Mouse (Mus musculus): ENCODE results near the gene Nepn.

Gene Nepn

GRCm38 (mm10) chr10:52405160-52405559 is 16.4 kb downstream of the Nepn start:
- no peak for DNase-seq (ENCODE audit: low spot score in 2 of 2)

GRCm38 (mm10) chr10:52407526-52407925 is 18.8 kb downstream of the Nepn start:
- DNase-seq (ENCODE audit: low spot score in 2 of 2): no peak

GRCm38 (mm10) chr10:52415020-52415419 is 26.2 kb downstream of the Nepn start:
- DNase-seq (ENCODE audit: low spot score in 2 of 2): no peak

DNA sequence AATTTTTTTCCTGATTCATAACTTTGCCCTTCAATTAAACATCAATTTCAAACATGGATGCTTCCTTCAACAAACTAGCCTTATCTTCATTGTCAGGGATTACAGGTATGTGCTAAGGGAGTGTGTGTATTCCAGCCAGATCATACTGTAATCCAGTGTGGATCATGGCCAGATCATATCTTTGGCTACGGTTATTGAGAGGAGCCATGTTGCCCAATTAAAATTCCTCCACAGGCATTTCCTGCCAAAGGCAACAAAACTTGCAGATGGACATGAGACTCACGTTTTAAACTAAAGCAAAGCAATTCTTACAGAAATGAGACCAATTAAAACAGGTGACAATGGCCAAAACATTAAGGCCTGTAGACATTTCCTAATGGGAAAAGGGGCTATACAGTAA is 27.7 kb downstream of the Nepn start:
- no peak for DNase-seq (ENCODE audit: low spot score in 2 of 2)

- DNase-seq (ENCODE audit: low spot score in 2 of 2): peak; percentile 96 to 97
Measured at GRCm38 (mm10) chr10:52417299-52417997, 28.7 kb downstream of the Nepn start, which contains the start of gene Nus1. TSS of gene Nus1 (plus strand) at chr10:52417547.

GRCm38 (mm10) chr10:52417998-52418860 is 29.5 kb downstream of the Nepn start:
- DNase-seq (ENCODE audit: low spot score in 2 of 2): peak in 1 of 2 experiments; percentile 12

DNA sequence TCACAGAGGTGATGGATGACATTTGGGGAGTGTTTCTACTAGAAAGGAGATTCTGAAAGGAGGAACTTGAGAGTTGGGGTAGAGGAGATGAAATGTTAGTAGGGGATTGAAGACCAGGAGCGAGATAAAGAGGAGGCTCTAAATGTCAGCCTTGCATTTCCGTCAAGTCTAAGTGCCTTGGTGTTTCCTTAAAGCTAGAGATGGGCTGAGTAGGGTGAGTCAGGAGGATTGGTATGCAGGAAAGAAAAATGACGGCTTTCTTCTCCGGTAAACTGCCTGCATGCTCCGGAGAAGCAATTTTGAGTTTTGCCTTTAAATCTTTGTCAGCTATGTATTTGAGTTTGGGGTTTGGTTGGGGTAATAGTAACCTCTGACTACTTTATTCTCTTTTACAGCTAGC is 30.2 kb downstream of the Nepn start:
- DNase-seq (ENCODE audit: low spot score in 2 of 2): no peak

DNA sequence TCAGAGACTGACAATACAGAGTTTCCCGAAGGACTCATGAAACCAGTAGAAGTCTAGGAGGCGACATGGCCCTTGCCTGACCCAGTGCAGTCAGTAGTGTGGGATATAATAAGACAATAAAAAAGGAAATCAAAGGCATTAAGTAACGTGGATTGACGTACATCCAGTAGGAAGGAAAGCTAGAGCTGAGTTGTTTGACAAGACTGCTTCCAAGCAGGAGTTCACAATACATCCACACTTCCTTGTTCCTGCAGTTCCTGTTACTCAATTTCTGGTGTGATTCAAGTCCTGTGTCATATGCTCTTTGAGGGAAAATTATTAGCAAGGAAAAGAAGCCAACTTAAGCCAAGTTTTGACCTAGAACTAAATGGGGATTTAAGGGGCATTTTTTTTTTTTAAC is 30.6 kb downstream of the Nepn start:
- no peak for DNase-seq (ENCODE audit: low spot score in 2 of 2)

DNA sequence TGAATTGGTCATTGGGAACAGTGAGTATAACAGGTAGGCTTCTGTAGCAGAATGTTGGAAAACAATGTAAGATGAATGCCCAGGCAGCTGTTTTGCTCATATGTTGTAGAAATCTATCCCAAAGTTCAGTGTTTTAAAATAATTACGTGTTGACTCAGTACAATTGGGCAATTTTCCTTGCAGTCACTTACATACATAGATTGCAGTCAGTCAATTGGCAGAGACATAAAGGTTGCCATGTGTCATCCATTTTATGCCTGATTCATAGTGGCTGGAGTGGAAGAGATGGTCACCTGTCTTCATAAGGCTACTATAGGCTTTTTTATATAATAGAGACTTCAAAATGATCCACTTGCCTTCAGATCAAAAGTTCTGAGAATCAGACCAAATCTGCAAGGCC is 31.8 kb downstream of the Nepn start:
- no peak for DNase-seq (ENCODE audit: low spot score in 2 of 2)

- DNase-seq (ENCODE audit: low spot score in 2 of 2): no peak
Measured at GRCm38 (mm10) chr10:52421716-52422115, 32.9 kb downstream of the Nepn start.

DNA sequence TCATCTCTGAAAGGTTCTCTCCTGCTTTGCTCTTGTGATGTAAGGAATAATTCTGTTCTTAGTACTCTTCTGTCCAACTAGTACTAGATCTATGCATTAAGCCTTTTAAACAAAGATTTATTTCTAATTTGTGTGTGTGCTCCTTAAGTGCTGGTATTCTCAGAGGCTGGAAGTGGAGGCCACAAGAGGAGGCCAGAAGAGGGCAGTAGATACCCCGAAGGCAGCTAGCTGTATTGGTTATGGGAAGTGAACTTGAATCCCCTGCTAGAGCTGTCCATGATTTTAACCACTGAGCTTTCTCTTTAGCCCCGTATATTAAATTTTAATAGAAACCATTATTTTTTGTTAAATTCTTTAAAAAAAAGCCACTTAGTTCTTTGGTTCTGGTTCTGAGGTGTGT is 34.3 kb downstream of the Nepn start:
- DNase-seq (ENCODE audit: low spot score in 2 of 2): peak in 1 of 2 experiments; percentile 19

DNA sequence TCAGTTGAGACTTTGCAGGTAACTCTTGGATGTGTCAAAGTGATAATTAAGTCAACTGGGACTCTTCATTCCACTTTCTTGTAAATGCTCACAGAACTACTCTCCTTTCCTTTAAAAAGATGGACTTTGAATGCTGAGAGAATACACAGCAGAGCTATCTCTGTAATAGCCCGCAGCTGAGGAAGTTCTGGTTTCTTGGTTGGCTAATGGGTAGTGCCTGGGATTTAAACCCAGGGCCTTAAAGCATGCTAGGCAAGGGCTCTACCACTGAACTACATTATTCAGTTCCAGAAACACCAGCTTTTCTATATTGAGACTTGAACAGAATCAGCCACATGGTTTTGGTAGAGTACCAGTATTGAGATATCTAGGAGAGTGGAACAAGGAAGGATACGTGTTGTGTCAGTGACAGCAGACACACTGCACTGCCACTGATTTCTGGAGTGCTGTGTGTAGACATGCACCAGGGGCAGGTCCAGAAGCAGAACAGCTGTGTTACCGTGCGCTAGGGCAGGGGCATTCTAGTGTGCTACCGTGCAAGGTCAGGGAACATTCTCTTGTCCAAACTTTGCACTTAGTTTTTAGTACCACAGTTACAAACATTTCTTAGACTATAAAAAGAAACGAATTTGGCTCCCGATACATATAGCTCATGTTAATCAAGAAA is 37.7 kb downstream of the Nepn start:
- no peak for DNase-seq (ENCODE audit: low spot score in 2 of 2)

DNA sequence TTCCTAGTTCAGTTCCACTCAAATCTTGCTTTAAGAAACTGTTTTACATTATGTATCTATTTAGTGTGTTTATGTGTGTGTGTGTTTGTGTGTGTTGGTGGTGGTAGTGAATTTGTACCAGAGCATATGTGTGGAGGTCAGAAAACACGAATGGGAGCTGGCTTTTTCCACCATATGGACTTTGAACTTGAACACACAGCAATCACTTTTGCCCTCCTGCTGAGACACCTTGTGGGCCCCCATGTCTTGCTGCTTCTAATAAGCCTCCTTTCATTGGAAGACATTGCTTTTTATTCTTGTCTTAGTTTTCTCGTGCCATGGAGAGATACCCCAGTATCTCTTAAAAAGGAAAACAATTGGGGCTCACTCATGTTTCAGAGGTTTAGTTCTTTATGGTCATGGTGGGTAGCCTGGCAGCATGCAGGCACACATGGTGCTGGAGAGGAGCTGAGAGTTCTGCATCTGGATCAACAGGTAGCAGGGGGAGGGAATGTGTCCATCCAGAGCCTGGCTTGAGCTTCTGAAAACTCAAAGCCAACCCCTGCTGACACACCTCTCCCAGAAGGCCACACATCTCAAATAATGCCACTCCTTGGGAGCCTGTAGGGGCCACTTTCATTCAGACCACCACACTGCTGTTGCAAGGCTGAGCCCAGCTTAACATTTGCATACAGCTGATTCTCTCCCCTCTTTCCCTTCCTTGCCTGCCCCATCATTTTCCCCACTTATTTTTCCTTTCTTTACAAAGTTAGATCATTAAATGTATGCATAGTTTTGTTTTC is 39.1 kb downstream of the Nepn start:
- DNase-seq (ENCODE audit: low spot score in 2 of 2): no peak

GRCm38 (mm10) chr10:52430953-52431352 is 42.2 kb downstream of the Nepn start:
- DNase-seq (ENCODE audit: low spot score in 2 of 2): no peak

DNA sequence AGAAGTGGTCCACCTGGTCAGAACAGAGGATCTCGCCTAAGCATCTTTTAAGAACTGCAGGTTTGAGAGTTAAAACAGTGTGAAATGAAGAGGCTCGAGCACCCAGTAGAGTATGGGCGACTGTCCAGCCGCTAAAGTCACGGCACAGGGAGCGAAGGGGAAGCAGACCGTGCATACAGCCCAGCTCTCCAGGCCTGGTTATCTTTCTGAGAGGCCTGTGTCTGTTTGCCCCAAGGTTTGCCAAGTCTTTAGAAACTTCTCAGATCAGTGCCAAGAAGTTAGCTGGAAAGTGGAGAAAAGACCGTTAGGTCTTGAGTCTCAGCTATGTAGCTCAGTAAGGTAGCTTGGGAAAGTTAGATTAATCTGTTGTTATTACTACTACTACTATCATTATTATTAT is 46.1 kb downstream of the Nepn start:
- DNase-seq (ENCODE audit: low spot score in 2 of 2): no peak

Measured in right cerebral cortex, adult 2 months (tissue).